17 mouse cellular contexts compared by ENCODE assay signal in the genomic region with DNA sequence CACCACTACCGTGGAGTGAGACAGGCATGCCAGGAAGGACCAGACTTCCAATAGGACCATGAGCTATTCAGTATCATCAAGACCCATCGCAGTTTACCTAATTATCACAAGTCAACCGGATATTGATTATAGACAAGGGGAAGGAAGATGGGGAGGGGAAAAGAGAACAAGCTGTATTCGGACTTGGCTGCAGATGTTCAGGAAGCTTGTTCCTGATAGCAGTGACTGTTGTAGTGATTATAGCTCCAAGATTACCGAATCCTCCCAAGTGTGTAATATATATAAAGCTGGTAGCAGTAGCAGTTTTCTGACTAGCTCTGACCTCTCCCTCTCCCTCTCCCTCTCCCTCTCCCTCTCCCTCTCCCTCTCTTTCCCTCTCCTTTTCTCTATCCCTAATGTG.
"Had no signal": no experiment of that assay in that cellular context is flagged by ENCODE, and none has a peak within 500 bp of the region (broad histone marks: within the 10 kb centered on the region; RNA-seq: fewer than 3 reads in every experiment).

No protein-coding gene starts in this region.

- H3K4me3 ChIP-seq: left cerebral cortex, adult 2 months; liver, embryonic 13.5 days; midbrain, embryonic 12.5 days; midbrain, embryonic 15.5 days; stomach, embryonic 15.5 days had no signal

- H3K36me3 ChIP-seq: liver, embryonic 13.5 days; midbrain, embryonic 12.5 days; midbrain, embryonic 15.5 days; stomach, embryonic 15.5 days had no signal

- H3K4me2 ChIP-seq: liver, embryonic 13.5 days; midbrain, embryonic 12.5 days; midbrain, embryonic 15.5 days; stomach, embryonic 15.5 days had no signal

- H3K4me1 ChIP-seq: midbrain, embryonic 12.5 days; midbrain, embryonic 15.5 days; stomach, embryonic 15.5 days had no signal

- H3K27me3 ChIP-seq: liver, embryonic 13.5 days; midbrain, embryonic 12.5 days; midbrain, embryonic 15.5 days; stomach, embryonic 15.5 days had no signal

- DNase-seq: kidney, adult 2 months; kidney, postnatal 36 days; layer of hippocampus, postnatal 36 days; liver, embryonic 13.5 days; lung, adult 2 months; lung, postnatal 14 days; lung, postnatal 4 days; right cerebral cortex, adult 18-20 months; right cerebral cortex, postnatal 14 days; right cerebral cortex, postnatal 4 days; thymus, postnatal 25 days had no signal

- ATAC-seq: intestine, postnatal 0 days had no signal

- H3K9ac ChIP-seq: liver, embryonic 13.5 days; midbrain, embryonic 12.5 days; midbrain, embryonic 15.5 days; stomach, embryonic 15.5 days had no signal

- H3K27ac ChIP-seq: kidney, postnatal 0 days; left cerebral cortex, adult 2 months; liver, embryonic 13.5 days; midbrain, embryonic 12.5 days; midbrain, embryonic 15.5 days; stomach, embryonic 15.5 days had no signal

- H3K9me3 ChIP-seq: liver, embryonic 13.5 days; midbrain, embryonic 12.5 days; midbrain, embryonic 15.5 days; stomach, embryonic 15.5 days had no signal
